Mouse (Mus musculus): ENCODE data around the gene Trp63.

DNA sequence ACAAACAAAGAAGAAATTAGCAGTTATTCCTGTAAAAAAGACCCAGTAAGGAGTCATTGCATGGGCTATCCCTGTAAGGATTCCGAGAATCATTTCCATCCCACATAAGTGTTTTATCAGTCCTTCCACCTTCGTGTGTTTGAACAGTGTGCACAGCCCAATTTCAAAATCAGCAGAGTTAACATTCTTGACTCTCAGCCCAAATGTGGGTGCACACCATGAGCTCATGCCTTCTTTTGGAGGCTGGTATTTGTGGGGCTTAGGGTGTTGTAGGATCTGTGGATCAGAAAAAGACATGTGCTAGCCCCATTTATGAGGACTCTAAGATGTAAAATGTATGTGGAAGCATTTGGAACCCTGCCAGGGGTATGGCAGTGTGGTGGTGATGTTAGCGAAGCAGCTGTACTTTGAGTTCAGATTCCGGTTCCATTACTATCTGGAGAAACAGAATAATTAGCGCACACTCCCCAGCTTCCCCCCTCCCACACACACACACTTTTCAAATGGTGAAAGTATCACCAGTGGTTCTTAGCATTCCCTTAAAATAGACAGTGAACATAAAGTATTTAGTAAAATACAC, 9.6 kb upstream of the Trp63 start:
- no peak for TF ChIP-seq EP300 (IDR thresholded peaks at IDR 0.05; ENCODE audit: low read depth in 1 of 2, low read length in 2 of 2)
- TF ChIP-seq TAL1 (IDR thresholded peaks at IDR 0.05; ENCODE audit: low read length), result no peak
- TF ChIP-seq POLR2A (IDR thresholded peaks at IDR 0.05; ENCODE audit: control insufficient read depth in 1 of 2, insufficient read depth in 1 of 2, low read depth in 1 of 2, low read length in 2 of 2, poor library complexity in 1 of 2), result no peak
- TF ChIP-seq CHD2 (IDR thresholded peaks at IDR 0.05; ENCODE audit: low read length), result no peak
- no peak for TF ChIP-seq TCF12 (IDR thresholded peaks at IDR 0.05; ENCODE audit: low read depth, low read length)
- no peak for TF ChIP-seq MAX (IDR thresholded peaks at IDR 0.05; ENCODE audit: low read length)
- no peak for TF ChIP-seq BHLHE40 (IDR thresholded peaks at IDR 0.05; ENCODE audit: borderline replicate concordance, low read depth, low read length)
- TF ChIP-seq JUND (IDR thresholded peaks at IDR 0.05; ENCODE audit: low read depth, low read length), result no peak
